Mouse (Mus musculus): Measurements from ENCODE around the gene Tmem202.

Gene Tmem202

DNA sequence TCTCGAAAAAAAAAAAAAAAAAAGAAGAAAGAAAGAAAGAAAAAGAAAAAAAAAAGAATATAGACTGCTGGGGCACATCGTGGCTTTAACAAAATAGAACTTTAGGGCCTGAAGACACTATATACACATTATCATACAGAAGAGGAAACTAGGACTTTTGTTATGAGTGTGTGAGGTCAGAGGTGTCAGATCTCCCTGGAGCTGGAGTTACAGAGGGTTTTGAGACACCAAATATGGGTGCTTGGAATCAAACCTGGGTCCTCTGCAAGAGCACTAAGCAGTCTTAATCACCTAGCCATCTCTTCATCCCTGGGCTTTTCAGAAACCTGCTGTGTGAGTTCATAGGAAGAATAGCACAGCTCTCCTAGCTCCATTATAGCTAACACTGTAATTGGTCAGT is 6.2 kb downstream of the Tmem202 start:
- no peak for DNase-seq (ENCODE audit: extremely low spot score)

DNA sequence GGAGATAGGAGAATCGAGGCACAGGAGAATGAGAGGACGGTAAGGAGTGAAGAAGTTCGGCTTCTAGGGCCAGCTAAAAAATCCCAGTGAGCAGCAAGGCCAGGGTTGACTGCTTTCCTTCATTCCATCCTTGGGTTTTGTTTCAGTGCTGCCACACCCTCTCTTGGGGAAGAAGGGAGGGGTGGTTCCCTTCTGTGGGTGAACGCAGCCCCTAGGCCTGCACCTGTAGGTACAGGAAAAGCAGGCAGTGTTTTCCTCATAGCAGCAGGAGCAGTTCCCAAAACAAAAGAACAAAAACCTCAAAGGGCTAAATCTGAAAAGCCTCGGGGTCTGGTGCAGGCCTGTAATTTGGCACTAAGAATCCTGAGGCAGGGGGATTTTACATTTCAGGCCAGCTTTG is 8.0 kb downstream of the Tmem202 start:
- no peak for DNase-seq (ENCODE audit: extremely low spot score)

DNA sequence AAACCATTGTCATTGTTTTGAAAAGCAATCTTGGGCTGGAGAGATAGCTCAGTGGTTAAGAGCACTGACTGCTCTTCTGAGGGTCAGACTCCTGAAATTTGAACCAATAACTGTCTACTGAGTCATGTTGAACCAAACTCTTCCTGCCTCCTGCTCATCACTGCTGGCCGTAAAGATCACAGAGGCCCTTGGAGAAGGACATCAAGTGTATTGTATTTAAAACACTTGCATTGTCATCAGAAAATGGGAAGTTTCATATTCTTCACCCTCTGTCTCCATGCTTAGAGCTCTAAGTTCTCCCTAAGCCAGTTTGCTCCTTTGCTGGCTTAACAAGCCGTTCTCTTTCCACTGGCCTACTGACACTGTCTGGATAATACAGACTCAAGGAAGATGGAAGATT is 11.4 kb downstream of the Tmem202 start:
- no peak for DNase-seq (ENCODE audit: extremely low spot score)

DNA sequence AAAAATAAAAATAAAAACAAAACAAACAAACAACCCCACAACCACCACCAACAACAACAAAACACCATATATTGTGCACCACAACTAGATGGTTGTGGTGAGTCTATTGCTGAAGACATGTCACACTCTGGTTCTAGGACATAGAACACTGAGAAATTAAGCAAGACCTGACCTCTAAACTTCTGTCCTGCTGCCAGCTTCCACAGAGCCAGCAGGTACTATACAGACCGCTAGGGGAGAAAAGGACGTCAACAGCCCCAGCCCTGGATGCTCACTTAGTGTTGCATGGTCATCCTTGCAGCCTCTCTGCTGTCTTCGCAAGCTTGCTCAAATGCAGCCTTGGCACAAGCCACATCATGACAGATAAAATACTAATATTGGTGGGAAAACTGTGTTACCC is 12.1 kb downstream of the Tmem202 start:
- no peak for DNase-seq (ENCODE audit: extremely low spot score)

DNA sequence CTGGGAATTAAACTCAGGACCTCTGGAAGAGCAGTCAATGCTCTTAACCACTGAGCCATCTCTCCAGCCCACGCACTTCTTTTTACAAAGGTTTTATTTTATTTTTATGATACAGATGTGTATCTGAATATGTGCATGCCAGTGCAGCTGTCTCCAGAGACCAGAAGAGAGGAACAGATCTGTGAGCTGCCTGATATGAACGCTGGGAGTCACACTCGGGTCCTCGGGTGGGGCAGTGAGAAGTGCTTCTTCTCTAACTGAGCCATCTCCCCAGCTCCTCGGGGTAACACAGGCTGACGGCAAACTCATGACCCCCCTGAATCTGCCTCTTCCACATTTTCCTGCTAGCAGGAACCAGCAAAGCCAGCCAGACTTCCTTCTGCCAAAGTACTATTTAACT is 12.9 kb downstream of the Tmem202 start:
- DNase-seq (ENCODE audit: extremely low spot score): no peak

DNA sequence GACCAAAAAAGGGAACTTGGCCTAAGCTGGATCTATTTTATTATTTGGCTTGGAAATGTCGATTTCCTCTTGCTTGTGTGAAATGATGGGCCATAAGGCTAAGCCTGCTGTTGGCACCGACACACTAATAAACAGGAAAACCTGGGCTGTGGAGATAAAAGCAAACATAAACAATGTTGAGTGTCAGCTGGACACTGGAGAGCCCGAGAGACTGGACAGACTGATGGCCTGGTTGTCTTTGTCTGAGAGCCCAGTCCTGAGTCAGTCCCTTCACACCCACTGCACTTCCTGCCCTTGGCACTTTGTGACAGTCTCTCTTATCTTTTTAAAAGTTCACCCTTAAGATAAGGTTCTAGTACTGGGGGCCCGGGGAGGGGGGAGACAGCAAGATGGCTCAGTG is 16.7 kb downstream of the Tmem202 start:
- DNase-seq (ENCODE audit: extremely low spot score): no peak

DNA sequence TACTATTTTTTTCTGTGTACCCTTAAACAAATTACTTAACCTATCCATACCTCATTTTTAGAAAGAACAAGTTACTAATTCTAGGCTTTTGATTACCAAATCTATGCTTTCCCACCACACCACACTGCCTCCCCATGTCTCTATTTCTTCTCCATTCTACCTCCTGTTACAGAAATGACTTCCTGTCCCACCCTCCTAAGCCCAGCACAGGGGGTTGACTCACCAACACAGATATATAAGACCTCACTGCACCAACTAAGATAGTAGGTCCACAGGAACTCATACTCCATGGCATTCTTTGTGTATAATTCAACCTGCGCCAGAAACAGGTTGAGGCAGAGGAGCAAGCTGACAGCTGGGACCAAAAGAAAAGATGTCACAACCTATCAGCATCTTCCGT is 20.3 kb downstream of the Tmem202 start:
- no peak for DNase-seq (ENCODE audit: extremely low spot score)

DNA sequence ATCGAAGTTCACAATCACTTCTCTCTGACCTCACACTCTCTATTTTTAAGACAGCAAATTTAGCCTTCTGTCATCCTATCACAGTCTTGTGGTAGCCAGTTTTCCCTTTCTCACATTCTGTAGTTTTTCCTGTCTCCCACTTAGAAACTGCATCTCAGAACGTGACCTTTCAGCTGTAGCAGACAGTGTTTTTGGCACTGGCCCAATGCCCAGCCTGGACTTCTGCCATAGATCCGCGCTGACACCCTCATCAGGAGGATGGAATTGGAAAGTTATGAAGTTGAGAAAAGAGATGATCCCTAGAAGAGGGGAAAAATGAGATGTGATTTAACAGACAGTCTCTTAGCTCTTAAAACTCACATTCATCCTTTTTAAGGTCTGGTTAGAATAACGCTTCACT is 20.7 kb downstream of the Tmem202 start:
- DNase-seq (ENCODE audit: extremely low spot score): no peak

DNA sequence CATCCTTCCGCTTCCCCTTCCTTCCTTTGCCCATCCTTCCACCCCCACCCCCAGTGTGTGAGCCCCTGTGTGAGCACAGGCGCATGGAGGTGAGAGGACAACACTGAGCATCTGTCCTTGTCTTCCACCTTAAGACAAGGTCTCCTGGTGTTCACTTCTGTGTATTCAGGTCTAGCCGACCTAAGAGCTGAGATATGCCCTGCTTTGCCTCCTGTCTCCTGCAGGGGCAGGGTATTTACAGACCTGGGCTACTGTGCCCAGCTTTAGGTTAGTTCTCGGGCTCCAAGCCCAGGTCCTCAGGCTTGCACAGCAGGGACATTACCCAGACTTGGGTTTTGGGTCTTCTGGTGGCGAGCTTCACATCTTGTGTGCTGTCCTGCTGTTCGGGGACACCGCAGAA is 22.5 kb downstream of the Tmem202 start:
- no peak for DNase-seq (ENCODE audit: extremely low spot score)

DNA sequence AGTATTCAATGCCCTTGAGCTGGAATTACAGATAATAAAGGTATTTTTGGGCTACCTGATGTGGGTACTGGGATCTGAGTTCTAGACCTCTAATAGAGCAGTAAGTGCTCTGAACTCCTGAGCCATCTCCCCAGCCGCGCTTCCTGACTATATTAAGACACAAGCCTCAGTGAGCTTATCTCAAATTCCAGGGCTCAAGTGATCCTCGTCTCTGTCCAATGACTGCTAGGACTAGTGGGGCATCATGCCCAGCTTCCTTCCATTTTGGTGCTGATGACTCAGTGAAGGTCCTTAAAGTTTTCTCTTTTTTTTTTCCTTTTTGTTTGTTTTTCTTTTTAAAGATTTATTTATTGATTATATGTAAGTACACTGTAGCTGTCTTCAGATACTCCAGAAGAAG is 24.6 kb downstream of the Tmem202 start:
- DNase-seq (ENCODE audit: extremely low spot score): no peak

DNA sequence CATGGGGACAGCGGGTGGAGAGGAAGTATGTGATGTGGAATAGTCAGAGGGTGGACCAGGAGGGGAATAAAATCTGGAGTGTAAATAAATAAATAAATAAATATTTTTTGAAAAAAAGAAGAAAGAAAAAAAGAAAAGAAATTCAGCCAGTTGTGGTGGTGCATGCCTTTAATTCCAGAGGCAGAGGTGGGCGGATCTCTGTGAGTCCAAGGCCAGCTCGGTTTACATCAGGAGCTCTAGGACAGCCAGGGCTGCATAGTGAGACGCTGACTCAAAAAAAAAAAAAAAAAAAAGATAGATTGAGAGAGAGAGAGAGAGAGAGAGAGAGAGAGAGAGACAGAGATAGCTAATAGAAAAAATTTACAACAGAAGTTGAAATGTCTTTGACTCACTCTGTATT is 27.3 kb downstream of the Tmem202 start:
- DNase-seq (ENCODE audit: extremely low spot score): no peak

DNA sequence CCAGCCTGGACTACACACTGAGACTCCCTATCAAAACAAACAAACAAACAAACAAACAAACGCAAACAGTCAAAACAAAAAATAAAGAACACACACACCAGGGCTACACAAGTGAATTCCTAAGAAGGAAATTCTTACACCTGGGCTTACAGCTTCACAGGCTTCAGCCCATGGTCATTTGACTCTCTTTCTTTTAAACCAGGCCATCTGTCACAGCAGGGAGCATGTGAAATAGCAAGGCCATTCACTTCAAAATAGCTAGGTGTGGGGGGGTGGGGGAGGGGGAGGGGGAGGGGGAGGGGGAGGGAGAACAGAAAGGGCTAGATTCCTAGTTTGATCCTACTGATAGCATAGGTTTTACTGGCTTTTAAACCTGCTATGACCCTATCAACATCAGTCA is 31.5 kb downstream of the Tmem202 start:
- no peak for DNase-seq (ENCODE audit: extremely low spot score)

DNA sequence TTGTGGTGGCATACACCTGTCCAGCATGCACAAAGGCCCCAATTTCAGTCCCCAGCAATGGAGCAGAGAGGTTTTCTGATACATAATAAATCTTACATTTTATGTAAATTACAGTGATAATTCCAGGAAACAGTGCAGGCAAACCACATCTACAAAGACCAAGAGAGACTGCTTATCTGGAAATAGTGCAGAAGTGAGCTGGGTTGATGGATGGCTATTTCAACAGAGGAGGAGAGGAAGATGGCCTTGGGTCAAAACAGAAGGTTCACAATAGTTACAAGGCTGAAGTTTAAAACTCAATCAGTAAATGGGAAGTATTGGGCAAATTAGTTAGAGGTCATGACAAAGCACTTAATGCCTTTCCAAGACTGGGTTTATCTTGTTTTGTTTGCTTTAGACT is 52.3 kb downstream of the Tmem202 start:
- no peak for DNase-seq (ENCODE audit: extremely low spot score)

DNA sequence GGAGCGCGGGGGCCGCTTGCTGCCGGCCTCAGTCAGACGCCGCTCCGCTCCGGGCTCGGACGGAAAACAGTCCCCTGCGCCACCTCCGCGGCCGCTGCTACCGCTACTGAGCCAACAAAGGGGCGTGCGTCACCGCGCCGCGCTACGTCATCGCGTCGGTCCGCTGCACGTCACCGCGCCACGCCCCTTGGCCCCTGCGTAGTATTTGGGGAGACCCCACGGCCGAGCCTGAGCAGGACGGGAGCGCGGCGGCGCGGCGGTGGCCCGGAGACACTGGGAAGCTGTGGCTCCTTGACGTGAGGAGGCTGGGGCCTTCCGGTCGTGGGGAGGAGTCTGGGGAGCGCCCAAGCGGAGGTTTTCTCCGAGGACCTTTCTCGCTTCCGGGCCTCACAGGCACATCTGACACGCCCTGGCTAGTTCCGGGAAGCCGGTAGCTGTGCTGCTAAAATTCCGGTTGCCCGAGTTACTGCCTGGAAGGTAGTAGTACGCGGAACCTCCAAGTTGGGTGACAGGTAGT is 53.0 kb downstream of the Tmem202 start, which contains the start of gene Arih1:
Arih1 (minus strand) TSS at position 70 of the 517 bp plus-strand sequence.
- DNase-seq (ENCODE audit: extremely low spot score): peak; percentile 99

DNA sequence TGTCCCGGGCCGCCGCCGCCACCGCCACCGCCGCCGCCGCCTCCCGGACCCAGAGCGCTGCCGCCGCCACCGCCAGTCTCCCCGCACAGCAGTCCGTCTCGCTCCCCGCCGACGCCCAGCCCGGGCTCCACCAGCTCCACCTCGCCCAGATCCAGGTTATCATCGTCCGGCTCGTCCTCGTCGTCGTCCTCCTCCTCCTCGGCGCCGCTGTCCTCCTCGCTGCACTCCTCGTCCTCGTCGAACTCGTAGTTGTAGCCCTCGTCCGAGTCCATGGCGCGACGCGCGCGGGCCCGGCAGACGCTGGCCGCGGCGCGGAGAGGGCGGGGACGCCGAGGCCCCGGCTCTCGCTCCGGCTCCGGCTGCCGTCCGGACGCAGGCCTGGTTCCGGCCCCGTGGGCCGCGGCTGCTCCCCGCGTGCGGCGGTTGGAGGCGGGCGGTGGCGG is 53.5 kb downstream of the Tmem202 start:
- DNase-seq (ENCODE audit: extremely low spot score): no peak

DNA sequence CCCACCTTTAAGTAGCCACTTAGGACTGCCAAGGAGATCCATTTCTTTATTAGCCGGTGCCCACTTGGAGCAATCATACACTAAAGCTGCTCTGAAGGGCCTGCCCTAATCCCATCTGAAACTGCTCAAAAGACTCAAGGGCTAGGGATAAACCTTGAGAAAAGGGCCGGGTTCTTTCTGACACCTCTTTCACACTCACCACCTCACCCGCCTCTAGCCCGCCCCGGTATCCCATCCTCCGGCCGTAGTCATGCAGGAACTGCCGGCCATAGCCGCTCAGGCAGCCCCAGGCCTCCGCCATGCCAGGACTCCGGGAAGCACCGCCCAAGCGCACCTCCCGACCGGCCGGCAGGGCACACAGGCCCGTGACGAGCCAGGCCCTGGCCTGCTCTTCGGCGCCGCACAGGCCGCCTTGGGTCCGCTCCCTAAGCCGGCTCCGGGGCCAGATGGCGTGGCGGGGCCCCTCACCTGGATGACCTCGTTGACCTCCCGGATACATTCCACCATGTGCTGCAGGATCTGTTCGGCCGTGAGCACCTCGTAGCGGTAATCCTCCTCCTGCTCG is 54.1 kb downstream of the Tmem202 start:
- DNase-seq (ENCODE audit: extremely low spot score): peak; percentile 68

DNA sequence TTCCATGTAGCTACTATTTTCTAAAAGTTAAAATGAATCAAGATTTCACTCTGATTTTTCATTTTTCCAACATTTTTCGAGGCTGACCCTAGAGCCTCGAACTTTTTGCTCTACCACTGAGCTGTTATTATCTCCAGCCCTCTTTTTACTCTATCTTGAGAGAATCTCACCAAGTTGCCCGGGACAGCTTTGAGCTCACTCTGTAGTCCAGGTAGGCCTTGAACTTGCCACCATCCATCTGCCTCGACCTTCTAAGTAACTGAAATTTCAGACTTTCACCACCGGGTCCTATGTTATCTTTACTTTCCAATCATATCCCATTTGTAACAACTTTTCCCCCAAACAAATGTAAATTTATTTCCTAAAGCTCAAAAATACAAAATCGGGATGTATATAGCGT is 54.9 kb downstream of the Tmem202 start:
- peak; percentile 6 for DNase-seq (ENCODE audit: extremely low spot score)

DNA sequence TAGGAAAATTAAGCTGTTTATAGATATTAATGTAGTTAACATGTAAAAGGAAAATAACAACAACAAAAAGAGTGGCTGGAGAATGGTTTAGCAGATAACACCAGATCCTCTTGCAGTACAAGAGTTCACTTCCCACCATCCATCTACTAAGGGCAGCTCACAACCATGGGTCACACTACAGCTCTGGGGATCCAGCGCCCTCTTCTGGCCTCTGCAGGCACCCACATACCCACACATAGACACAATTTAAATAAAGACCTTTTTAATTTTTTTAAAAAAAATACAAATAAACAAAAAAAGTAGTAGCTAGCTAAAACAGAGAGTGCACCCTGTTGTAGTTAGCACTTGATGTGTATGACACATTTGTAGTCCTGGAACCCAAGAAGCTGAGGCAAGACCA is 57.2 kb downstream of the Tmem202 start:
- DNase-seq (ENCODE audit: extremely low spot score): peak; percentile 8

DNA sequence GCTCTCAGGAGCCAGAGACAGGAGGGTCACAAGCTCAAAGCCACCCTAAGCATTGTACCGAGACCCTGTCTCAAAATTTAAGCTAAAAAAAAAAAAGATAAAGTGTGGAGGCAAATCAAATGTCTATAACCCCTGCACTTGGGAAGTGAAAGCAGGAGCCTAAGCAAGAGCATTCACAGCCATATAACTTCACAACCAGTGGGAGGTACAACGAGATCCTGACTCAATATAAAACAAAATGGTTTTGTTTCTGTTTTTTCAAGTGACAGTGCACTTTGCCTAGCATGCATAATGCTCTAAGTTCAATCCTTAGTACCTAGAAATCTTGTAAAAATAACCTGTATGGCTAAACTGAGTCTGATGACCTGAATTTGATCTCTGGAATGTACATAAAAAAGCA is 63.0 kb downstream of the Tmem202 start:
- DNase-seq (ENCODE audit: extremely low spot score): no peak

DNA sequence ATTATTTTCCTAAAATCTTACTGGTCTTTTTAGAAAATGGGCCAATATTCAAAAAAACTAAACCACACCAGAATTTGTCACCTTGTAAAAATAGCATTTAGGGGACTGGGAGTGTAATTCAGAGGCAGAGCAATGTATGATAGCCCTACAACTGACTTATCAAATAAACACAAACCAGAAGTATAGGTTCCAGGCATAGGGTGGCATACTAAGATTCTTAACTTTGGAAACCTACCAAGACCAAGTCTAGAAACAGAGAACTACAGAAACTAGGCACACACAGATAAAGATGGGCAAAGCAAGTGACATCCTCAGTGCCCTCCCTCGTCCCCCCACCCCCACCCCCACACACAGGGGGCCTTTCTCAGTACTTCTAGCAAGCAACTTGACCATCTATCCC is 64.8 kb downstream of the Tmem202 start:
- no peak for DNase-seq (ENCODE audit: extremely low spot score)

DNA sequence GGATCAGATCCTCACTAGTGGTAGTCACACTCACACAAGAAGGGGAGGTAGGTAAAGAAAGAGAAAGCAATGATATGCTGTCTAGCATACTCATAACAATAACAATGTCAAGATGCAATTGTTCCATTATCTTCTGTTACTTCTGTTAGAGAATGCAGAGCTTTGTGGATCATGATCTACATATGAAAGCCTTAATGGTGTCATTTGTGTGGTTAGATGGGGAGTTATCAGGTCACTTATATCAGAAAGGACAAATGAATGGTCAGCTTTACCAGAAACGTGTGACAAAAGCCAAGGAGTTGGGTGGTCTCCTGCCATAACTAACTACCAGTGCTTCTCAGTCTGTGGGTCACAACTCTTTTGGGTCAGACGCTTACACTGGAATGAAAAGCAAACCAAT is 66.5 kb downstream of the Tmem202 start:
- DNase-seq (ENCODE audit: extremely low spot score): no peak

DNA sequence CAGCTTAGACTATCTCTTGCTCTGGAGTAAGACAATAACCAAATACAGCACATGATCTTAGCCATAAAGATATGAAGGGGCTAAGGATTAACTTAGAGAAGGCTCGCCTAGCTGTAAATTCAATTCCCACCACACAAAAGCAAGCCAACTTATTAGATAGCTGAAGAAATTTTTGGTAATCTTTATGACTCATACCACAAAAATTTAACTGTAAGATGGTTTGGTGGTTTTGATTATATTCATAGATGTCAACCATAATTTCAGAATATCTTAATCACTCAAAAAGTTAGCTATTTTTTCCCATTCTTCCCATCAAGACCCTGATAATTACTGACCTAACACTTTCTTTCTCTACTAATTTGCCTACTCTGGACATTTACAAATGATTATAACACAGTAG is 70.2 kb downstream of the Tmem202 start:
- no peak for DNase-seq (ENCODE audit: extremely low spot score)
